Mouse (Mus musculus) thymus, adult 2 months (tissue): ENCODE results near the gene Unkl.

Source experiments
- CTCF ChIP-seq: fragments of 200-500 bp; IDR thresholded peaks from 2 replicates; pipeline ENCODE4 v1.5.1; 2012; ENCODE audit warnings: mild to moderate bottlenecking, control low read depth, low read length, moderate library complexity, borderline replicate concordance; ENCODE audit not compliant: control insufficient read depth, poor library complexity, insufficient read depth; ENCODE audit errors: extremely low read depth
- POLR2A ChIP-seq: fragments of 200-500 bp; IDR thresholded peaks from 2 replicates; pipeline ENCODE4 v1.6.1; 2012; ENCODE audit warnings: mild to moderate bottlenecking, low read length, control low read depth, moderate library complexity; ENCODE audit not compliant: control insufficient read depth, poor library complexity, insufficient read depth; ENCODE audit errors: extremely low read depth

DNA sequence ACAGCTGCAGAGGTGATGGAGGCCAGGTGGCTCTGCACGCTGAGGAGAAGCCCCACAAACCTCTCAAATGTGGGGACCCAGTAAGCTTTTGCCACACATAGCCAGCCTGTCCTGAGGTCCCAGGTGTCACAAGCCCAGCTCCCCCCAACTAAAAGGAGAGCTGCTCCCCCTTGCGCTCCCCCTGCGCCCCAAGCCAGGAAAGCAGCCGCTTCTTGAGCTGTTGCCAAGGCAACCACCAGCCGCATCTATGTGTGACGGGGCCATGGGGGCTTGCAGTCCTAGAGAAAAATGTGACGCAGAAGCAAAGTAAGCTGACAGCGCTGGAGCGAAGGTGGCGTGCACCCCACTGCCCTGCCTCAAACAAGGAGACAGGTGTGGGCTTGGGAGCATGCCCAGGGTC is 65.6 kb downstream of the Unkl start:
- TF ChIP-seq POLR2A (no peak), CTCF (no peak)
